Mouse (Mus musculus) kidney, postnatal 14 days (tissue): ENCODE measurements around the gene Baiap2l2.
A peak's percentile ranks its signal among the peaks of the same experiment; 100 is the strongest.

ENCODE experiments used
- DNase-seq: peaks from one replicate; pipeline ENCODE4 v3.0.0; 2022; ENCODE audit warnings: mixed read lengths

The Baiap2l2 gene

DNA sequence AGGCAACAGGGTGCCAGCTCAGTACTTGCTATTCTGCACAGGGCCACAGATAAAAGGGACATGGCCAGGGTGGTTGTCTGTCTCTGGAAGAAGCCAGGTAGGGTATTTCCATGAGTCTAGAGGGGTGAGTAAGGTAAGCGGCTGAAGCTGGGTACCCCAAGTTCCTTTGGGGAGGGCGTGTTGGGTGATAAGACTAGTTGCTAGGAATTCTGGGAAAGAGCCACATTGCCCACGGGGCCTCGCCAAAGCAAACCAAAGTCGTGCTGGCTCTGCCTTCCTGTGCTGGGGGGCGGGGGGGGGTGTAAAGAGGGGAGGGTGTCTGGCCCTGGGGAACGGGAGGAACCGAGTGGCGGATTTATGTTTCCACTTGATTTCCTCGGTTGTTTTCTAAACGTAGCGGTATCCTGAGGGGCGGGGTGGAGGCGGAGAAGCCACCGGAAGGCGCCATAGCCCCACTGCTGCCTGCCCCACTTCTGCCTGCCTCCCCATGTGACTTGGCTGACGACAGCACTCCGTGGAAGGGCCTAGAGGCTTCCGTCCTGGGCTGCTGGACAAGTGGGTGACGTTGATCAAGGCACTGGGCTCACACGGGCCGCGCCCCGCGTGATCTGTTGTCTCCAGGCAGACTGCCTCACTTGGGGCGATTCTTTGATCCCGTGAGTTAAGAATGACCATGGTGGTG lies 76.4 kb downstream of the Baiap2l2 start:
- peak; percentile 73 for DNase-seq

DNA sequence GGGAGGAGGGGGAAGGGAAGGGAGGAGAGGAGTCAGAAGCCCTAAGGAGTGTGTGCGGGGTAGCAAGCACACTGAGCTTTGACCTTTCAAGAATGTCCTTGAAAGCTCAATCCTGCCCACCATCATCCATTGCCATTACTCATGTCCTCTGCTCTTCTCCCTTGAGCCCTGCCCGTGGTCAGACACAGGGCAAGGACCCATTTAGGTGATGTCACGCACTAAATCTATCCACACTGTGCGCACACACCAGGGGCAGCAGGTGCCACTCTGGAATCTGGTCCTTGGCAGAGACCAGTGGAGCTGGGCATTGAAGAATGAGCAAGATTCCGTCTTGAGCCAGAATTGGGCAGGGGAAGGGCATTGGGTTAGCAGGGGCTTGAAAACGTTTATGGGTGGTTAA lies 77.1 kb downstream of the Baiap2l2 start:
- DNase-seq = no peak
